Mouse (Mus musculus) midbrain, embryonic 15.5 days (tissue): ENCODE measurements at regions not wholly inside any gene's neighbourhood (a gene's known extent, or its start where the extent isn't known, plus 50 kb on each side); places are given as distances from the start of the nearest gene placed in this dataset.

Experiments used
- ATAC-seq: fragments of 200-750 bp; cut with Nextera tagmentation; replicated peaks from 2 replicates; pipeline ENCODE4 v1.8.0; 2017; ENCODE audit warnings: moderate TSS enrichment
- H3K27ac ChIP-seq: fragments of 300-500 bp; sonication (generic); 2 replicates; pipeline ENCODE4 v1.5.1; 2015; ENCODE audit warnings: mild to moderate bottlenecking, inconsistent platforms
- H3K27me3 ChIP-seq: fragments of 300-500 bp; sonication (generic); replicated peaks from 2 replicates; pipeline ENCODE4 v1.6.1; 2015; ENCODE audit warnings: inconsistent platforms
- H3K36me3 ChIP-seq: fragments of 300-500 bp; sonication (generic); replicated peaks from 2 replicates; pipeline ENCODE4 v1.6.1; 2015; ENCODE audit warnings: inconsistent platforms
- H3K4me1 ChIP-seq: fragments of 300-500 bp; sonication (generic); 2 replicates; pipeline ENCODE4 v1.6.1; 2015; ENCODE audit warnings: inconsistent platforms
- H3K4me2 ChIP-seq: fragments of 300-500 bp; sonication (generic); 2 replicates; pipeline ENCODE4 v1.6.1; 2015; ENCODE audit warnings: inconsistent platforms, mild to moderate bottlenecking, moderate library complexity
- H3K4me3 ChIP-seq: fragments of 300-500 bp; sonication (generic); 2 replicates; pipeline ENCODE4 v1.5.1; 2015; ENCODE audit warnings: mild to moderate bottlenecking, inconsistent platforms
- H3K9ac ChIP-seq: fragments of 300-500 bp; sonication (generic); 2 replicates; pipeline ENCODE4 v1.6.1; 2015; ENCODE audit warnings: mild to moderate bottlenecking, inconsistent platforms
- H3K9me3 ChIP-seq: fragments of 300-500 bp; sonication (generic); 2 replicates; pipeline ENCODE4 v1.6.1; 2016; ENCODE audit warnings: inconsistent platforms
- WGBS: fragments of 180-500 bp; shearing (Covaris S2); methylation state at CpG from one replicate; pipeline ENCODE4 v1.1.7; 2015; ENCODE audit warnings: mixed read lengths; 5-methylcytosine and 5-hydroxymethylcytosine counted together

GRCm38 (mm10) chr9:104496220-104496619, 50.9 kb upstream of the Cpne4 start:
- 79% methylated on average over 9 of the region's 9 CpGs for WGBS
- no peak for ATAC-seq
- H3K36me3 ChIP-seq = no peaks in the 10 kb centered on the region
- no peaks in the 10 kb centered on the region for H3K4me1 ChIP-seq
- no peak overlapping the region for H3K4me2 ChIP-seq
- no peak overlapping the region for H3K27ac ChIP-seq
- no peaks in the 10 kb centered on the region for H3K27me3 ChIP-seq
- H3K9ac ChIP-seq = no peak overlapping the region
- no peaks in the 10 kb centered on the region for H3K9me3 ChIP-seq
- no peak overlapping the region for H3K4me3 ChIP-seq

DNA sequence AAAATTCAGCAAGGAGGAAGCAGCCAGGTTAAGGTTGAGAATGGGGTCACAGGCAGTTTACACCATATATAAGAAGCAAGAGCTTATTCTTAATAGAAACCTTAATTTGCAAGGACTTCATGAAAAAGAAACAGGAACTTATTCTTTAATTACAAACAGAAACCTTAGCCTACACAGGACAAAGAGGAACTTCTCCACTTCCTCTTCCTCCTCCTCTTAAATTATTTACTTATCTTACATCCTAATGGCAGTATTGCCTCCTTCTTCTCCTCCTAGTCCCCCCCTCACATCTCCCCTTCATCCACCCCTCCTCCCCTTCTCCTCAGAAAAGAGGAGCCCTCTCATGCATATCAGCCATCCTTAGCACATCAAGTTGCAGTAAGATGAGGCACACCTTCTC, 56.4 kb upstream of the Cpne4 start:
- Histone ChIP-seq H3K4me2 (no peak overlapping the region), H3K4me3 (no peak overlapping the region), H3K36me3 (no peaks in the 10 kb centered on the region), H3K4me1 (no peaks in the 10 kb centered on the region), H3K9me3 (no peaks in the 10 kb centered on the region), H3K9ac (no peak overlapping the region), H3K27me3 (no peaks in the 10 kb centered on the region), H3K27ac (no peak overlapping the region)
- ATAC-seq = no peak

DNA sequence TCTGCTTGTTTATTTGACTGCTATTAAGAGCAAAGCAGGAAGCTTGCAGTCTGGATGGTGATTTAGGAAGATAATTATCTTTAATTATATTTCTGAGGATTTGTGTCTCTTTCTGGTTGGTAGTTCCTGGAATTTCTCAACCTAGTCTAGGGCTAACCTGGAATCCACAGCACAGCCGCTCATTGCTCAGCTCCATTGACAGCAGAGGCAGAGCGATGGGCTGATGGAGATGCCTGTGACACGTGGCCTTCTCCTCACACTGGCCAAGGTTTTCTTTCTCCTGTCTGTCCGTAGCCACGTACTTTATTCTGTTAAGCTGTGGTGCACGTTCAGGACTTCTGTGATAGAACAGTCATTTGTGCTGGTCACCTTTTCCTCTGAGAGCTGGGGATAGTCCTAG, 57.7 kb upstream of the Cpne4 start:
- Histone ChIP-seq H3K9me3 (no peaks in the 10 kb centered on the region), H3K27me3 (no peaks in the 10 kb centered on the region), H3K27ac (no peak overlapping the region), H3K36me3 (no peaks in the 10 kb centered on the region), H3K4me3 (no peak overlapping the region), H3K4me2 (no peak overlapping the region), H3K4me1 (no peaks in the 10 kb centered on the region), H3K9ac (no peak overlapping the region)
- 86% methylated on average over 6 of the region's 6 CpGs for WGBS
- ATAC-seq = no peak

DNA sequence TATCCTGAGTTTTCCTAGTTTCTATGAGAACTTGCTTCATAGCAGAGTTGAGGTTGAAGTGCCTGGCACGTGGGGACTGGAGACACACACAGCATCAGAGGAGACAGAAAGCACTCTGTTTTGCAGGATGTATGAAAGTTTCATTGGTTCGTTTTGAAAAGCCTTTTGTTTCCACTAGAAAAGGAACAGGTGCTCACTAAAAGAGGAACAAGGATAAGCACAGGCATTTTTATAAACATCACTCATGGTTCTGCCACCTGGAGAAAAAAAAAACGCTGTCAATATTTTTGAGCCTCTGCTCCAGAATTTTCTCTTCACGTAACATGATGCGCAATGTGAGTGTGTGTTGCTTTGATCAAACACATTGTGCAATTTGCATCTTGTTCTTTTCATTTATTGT, 64.6 kb upstream of the Cpne4 start:
- no peak for ATAC-seq
- 75% methylated on average over 5 of the region's 5 CpGs for WGBS
- H3K4me3 ChIP-seq = no peak overlapping the region
- H3K9ac ChIP-seq = no peak overlapping the region
- no peaks in the 10 kb centered on the region for H3K27me3 ChIP-seq
- no peaks in the 10 kb centered on the region for H3K36me3 ChIP-seq
- H3K27ac ChIP-seq = no peak overlapping the region
- H3K9me3 ChIP-seq = no peaks in the 10 kb centered on the region
- no peak overlapping the region for H3K4me2 ChIP-seq
- H3K4me1 ChIP-seq = no peaks in the 10 kb centered on the region

GRCm38 (mm10) chr9:104480683-104481082, 66.4 kb upstream of the Cpne4 start:
- no peaks in the 10 kb centered on the region for H3K36me3 ChIP-seq
- H3K4me3 ChIP-seq = no peak overlapping the region
- H3K9me3 ChIP-seq = no peaks in the 10 kb centered on the region
- ATAC-seq = no peak
- no peaks in the 10 kb centered on the region for H3K4me1 ChIP-seq
- no peak overlapping the region for H3K9ac ChIP-seq
- no peak overlapping the region for H3K27ac ChIP-seq
- 63% methylated on average over 1 of the region's 1 CpGs for WGBS
- no peaks in the 10 kb centered on the region for H3K27me3 ChIP-seq
- H3K4me2 ChIP-seq = no peak overlapping the region

DNA sequence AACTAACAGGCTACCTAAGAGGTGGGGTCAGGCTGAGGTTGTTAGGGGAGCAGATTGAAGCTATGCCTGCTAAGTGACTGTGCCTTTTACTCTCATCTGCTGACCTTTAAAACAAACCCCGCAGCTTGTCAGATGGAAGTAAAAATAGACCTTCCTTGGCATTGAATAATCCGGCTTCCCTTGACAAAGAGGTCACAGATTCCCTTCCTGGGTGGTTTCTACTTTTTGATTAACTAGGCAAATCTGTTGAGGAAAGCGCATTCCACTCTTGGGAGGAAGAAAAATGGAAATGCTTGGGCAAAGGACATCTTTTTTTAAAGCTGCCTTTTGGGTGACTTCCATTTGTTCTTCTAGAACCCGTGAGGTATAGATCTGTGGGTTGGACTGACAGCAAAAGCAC, 72.3 kb upstream of the Cpne4 start:
- no peaks in the 10 kb centered on the region for H3K9me3 ChIP-seq
- no peak overlapping the region for H3K27ac ChIP-seq
- no peak for ATAC-seq
- H3K4me3 ChIP-seq = no peak overlapping the region
- H3K36me3 ChIP-seq = no peaks in the 10 kb centered on the region
- H3K4me1 ChIP-seq = no peaks in the 10 kb centered on the region
- 76% methylated on average over 4 of the region's 4 CpGs for WGBS
- H3K4me2 ChIP-seq = no peak overlapping the region
- H3K9ac ChIP-seq = no peak overlapping the region
- no peaks in the 10 kb centered on the region for H3K27me3 ChIP-seq

GRCm38 (mm10) chr9:104467238-104467637, 79.8 kb upstream of the Cpne4 start:
- no peak for ATAC-seq
- Histone ChIP-seq H3K36me3 (no peaks in the 10 kb centered on the region), H3K9ac (no peak overlapping the region), H3K4me3 (no peak overlapping the region), H3K27me3 (no peaks in the 10 kb centered on the region), H3K4me1 (no peaks in the 10 kb centered on the region), H3K27ac (no peak overlapping the region), H3K9me3 (no peaks in the 10 kb centered on the region), H3K4me2 (no peak overlapping the region)
- WGBS = 68% methylated on average over 1 of the region's 1 CpGs

DNA sequence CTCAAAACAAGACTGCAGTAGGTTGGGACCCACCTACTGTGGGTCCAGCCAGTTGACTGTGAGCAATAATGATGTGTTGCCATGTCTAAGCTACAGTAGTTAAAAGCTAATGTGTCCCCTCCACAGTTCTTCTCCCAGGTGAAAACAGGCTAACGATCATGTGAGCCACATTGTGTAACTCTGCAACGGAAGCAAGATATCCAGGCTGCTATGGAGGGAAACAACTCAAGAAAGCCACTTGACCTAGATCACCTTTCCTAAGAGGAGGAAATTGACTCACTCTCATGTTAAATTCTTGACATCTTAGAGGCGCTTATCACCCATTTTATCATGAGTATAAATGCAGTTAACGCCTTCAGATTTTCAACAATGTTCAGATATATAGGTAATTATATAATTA, 83.4 kb upstream of the Cpne4 start:
- WGBS = 87% methylated on average over 4 of the region's 4 CpGs
- ATAC-seq = no peak
- H3K36me3 ChIP-seq = no peaks in the 10 kb centered on the region
- no peaks in the 10 kb centered on the region for H3K9me3 ChIP-seq
- no peaks in the 10 kb centered on the region for H3K4me1 ChIP-seq
- H3K4me3 ChIP-seq = no peak overlapping the region
- H3K27ac ChIP-seq = no peak overlapping the region
- H3K27me3 ChIP-seq = no peaks in the 10 kb centered on the region
- no peak overlapping the region for H3K9ac ChIP-seq
- H3K4me2 ChIP-seq = no peak overlapping the region

DNA sequence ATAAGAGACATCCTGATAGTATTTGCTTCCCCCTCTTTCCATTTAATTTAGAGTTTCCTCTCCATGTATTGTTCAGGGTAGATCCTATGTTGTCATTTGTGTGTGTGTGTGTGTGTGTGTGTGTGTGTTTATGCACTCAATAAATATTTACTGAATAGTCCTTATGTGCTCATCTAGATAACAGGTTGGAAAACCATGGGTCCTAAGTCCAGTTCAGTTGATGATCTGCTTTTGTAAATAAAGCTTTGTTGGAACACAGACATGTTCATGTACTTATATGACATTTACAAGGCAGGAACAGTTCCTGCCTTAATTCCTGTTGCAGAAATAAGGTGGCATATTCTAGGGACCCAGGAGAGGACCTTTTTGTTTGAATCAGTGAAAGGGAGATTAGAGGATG, 87.0 kb upstream of the Cpne4 start:
- Histone ChIP-seq H3K27ac (no peak overlapping the region), H3K36me3 (no peaks in the 10 kb centered on the region), H3K27me3 (no peaks in the 10 kb centered on the region), H3K9ac (no peak overlapping the region), H3K4me1 (no peaks in the 10 kb centered on the region), H3K4me3 (no peak overlapping the region), H3K4me2 (no peak overlapping the region), H3K9me3 (no peaks in the 10 kb centered on the region)
- ATAC-seq = no peak

GRCm38 (mm10) chr9:104457635-104458034, 89.5 kb upstream of the Cpne4 start:
- no peaks in the 10 kb centered on the region for H3K9me3 ChIP-seq
- no peak overlapping the region for H3K4me2 ChIP-seq
- no peaks in the 10 kb centered on the region for H3K27me3 ChIP-seq
- no peak overlapping the region for H3K4me3 ChIP-seq
- no peaks in the 10 kb centered on the region for H3K4me1 ChIP-seq
- ATAC-seq = no peak
- H3K36me3 ChIP-seq = no peaks in the 10 kb centered on the region
- H3K9ac ChIP-seq = no peak overlapping the region
- WGBS = 38% methylated on average over 4 of the region's 4 CpGs
- no peak overlapping the region for H3K27ac ChIP-seq

GRCm38 (mm10) chr9:104448577-104449165, 98.4 kb upstream of the Cpne4 start:
- no peak for ATAC-seq
- no peaks in the 10 kb centered on the region for H3K9me3 ChIP-seq
- H3K27me3 ChIP-seq = no peaks in the 10 kb centered on the region
- WGBS = 77% methylated on average over 8 of the region's 8 CpGs
- H3K9ac ChIP-seq = no peak overlapping the region
- H3K36me3 ChIP-seq = no peaks in the 10 kb centered on the region
- H3K4me3 ChIP-seq = no peak overlapping the region
- H3K4me1 ChIP-seq = no peaks in the 10 kb centered on the region
- no peak overlapping the region for H3K4me2 ChIP-seq
- H3K27ac ChIP-seq = no peak overlapping the region

- Histone ChIP-seq H3K4me3 (no peak overlapping the region), H3K9me3 (no peaks in the 10 kb centered on the region), H3K27me3 (no peaks in the 10 kb centered on the region), H3K4me1 (no peaks in the 10 kb centered on the region), H3K9ac (no peak overlapping the region), H3K27ac (no peak overlapping the region), H3K4me2 (no peak overlapping the region), H3K36me3 (no peaks in the 10 kb centered on the region)
- ATAC-seq = no peak
- WGBS = 52% methylated on average over 5 of the region's 5 CpGs
Observed at GRCm38 (mm10) chr9:104444906-104445305, 102.2 kb upstream of the Cpne4 start.

DNA sequence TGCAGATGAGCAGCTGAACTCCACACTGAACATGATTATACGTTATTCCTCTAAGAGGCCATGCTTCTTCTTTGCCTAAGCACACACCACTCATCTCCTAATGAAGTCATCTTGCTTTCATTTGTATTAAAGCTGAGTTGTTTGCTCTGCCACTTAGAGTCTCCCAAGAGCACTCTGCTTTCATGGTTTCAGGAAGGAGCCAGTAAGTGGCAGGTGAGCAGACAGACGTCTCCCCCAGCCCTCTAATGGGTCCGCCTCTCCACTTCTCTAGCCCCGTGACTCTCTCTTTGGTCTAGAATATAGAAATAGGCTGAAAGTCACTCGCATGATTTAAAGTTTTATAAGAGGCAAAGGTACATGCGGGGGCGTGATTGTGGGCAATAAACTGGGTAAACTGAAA, 103.8 kb upstream of the Cpne4 start:
- Histone ChIP-seq H3K4me2 (no peak overlapping the region), H3K27ac (no peak overlapping the region), H3K27me3 (no peaks in the 10 kb centered on the region), H3K9me3 (no peaks in the 10 kb centered on the region), H3K4me3 (no peak overlapping the region), H3K9ac (no peak overlapping the region), H3K4me1 (no peaks in the 10 kb centered on the region), H3K36me3 (no peaks in the 10 kb centered on the region)
- ATAC-seq = no peak
- 75% methylated on average over 7 of the region's 7 CpGs for WGBS

DNA sequence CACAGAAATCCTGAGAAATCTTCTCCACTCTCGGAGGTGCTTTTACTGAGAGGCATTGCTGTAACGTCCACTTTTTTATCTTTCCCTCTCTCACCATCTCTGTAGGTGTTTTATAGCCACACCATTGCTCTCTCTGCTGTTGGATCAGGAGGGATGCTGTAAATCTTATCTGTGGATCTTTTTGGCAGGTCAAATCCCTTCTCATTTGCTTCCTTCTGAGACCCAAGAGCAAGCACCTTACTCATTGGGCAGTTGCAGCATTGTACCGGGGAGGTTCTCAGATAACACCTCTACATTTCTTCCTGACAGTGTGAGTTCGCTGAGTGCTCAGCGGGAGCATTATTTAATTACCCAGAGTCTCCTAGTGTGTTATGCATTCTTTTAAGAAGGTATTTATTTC, 75.5 kb upstream of the Acpp start:
- Histone ChIP-seq H3K4me2 (no peak overlapping the region), H3K4me3 (no peak overlapping the region), H3K9me3 (no peaks in the 10 kb centered on the region), H3K36me3 (no peaks in the 10 kb centered on the region), H3K9ac (no peak overlapping the region), H3K27ac (no peak overlapping the region), H3K4me1 (peaks cover 19% of the 10 kb centered on the region), H3K27me3 (0 out of 2 replicates have a peak, but pooled peaks cover 3% of the 10 kb centered on the region)
- WGBS = 56% methylated on average over 5 of the region's 5 CpGs
- ATAC-seq = no peak
